Mouse (Mus musculus): ENCODE measurements around the gene Gm49450. TPM values are rescaled to one million over a fixed set of nuclear protein-coding genes. Genes with fewer than 3 reads are reported as not detected.

Gm49450 gene
- polyA plus RNA-seq, 1 experiment from 2014 or later = not detected

GRCm38 (mm10) chr15:98893940-98894745, 59.2 kb downstream of the Gm49450 start, which contains the start of gene Rhebl1:
Gene Rhebl1 (minus strand): TSS chr15:98894540.
- Histone ChIP-seq H3K4me2 (replicated peaks) (peak within 1 kb of the TSS; percentile 98), H3K27ac (no peak within 1 kb of the TSS), H3K4me1 (peaks cover 37% of the 10 kb centered on the region), H3K9ac (peak within 1 kb of the TSS; percentile 57), H3K36me3 (no peaks in the 10 kb centered on the region), H3K27me3 (peaks cover 83% of the 10 kb centered on the region), H3K4me3 (peak within 1 kb of the TSS; percentile 52), H3K9me3 (no peaks in the 10 kb centered on the region)
- no peak for ATAC-seq (ENCODE audit: insufficient number of reproducible peaks, insufficient read depth, low FRiP score, low TSS enrichment)
- 1% methylated on average over 77 of the region's 77 CpGs for WGBS

DNA sequence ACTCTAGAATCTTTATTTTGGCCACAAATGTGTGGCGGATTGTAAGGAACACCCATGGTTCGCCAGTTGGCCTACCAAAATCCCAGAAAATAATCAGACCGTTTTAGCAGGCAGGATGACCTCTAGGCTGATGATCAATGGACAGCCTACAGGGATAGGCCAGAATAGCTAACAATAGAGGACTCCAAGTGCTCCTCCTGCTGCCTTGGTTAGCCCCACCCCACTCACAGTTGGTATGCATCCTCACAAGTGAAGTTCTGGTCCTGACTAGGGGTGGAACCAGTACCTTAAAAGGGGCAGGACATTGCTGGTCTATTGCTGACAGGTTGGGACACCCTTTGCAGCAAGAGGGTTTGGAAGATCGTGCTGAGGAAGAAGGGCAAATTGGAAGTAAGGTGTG, 60.3 kb downstream of the Gm49450 start:
- H3K9ac ChIP-seq = no peak overlapping the region
- peaks cover 31% of the 10 kb centered on the region for H3K4me1 ChIP-seq
- 48% methylated on average over 4 of the region's 4 CpGs for WGBS
- H3K36me3 ChIP-seq = no peaks in the 10 kb centered on the region
- peaks cover 72% of the 10 kb centered on the region for H3K27me3 ChIP-seq
- no peak overlapping the region for H3K4me2 ChIP-seq (replicated peaks)
- H3K9me3 ChIP-seq = no peaks in the 10 kb centered on the region
- no peak for ATAC-seq (ENCODE audit: insufficient number of reproducible peaks, insufficient read depth, low FRiP score, low TSS enrichment)
- H3K27ac ChIP-seq = no peak overlapping the region
- 0 out of 2 replicates have a peak overlapping the region, but pooled peaks have one; percentile 5 for H3K4me3 ChIP-seq

GRCm38 (mm10) chr15:98891907-98892606, 61.3 kb downstream of the Gm49450 start:
- Histone ChIP-seq H3K4me1 (peaks cover 25% of the 10 kb centered on the region), H3K4me3 (no peak overlapping the region), H3K27ac (no peak overlapping the region), H3K4me2 (replicated peaks) (no peak overlapping the region), H3K36me3 (no peaks in the 10 kb centered on the region), H3K27me3 (peaks cover 62% of the 10 kb centered on the region), H3K9me3 (no peaks in the 10 kb centered on the region), H3K9ac (no peak overlapping the region)
- WGBS = 39% methylated on average over 6 of the region's 6 CpGs
- ATAC-seq (ENCODE audit: insufficient number of reproducible peaks, insufficient read depth, low FRiP score, low TSS enrichment) = 0 out of 2 replicates have a peak, but pooled peaks have one; percentile 17

DNA sequence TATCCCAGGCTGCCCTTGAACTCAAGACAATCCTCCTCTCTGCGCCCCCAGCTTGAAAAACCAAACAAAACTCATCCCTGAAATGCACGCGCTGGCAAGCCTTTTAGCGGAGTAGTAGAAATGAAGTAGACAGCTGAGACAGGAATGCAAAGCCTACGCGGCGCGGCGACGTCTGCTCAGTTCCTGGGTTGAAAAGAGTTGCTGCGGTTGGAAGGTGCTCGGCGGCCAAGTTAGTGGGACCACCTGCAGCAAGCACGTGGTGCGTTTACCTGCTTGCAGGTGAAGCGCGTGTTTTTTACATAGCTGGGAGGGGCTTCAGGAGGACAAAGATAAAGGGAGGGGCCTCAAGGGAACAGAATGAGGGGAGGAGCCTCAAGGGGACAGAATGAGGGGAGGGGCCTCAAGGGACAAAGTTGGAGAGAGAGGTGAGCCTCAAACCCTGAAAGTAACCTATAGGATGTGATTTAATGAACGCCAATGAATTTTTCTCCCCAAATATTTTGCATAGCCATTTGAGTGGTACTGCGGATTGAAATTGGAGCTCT, 62.1 kb downstream of the Gm49450 start:
- Histone ChIP-seq H3K4me3 (0 out of 2 replicates have a peak overlapping the region, but pooled peaks have one; percentile 7), H3K4me1 (peaks cover 25% of the 10 kb centered on the region), H3K27ac (no peak overlapping the region), H3K36me3 (no peaks in the 10 kb centered on the region), H3K27me3 (peaks cover 54% of the 10 kb centered on the region), H3K9me3 (no peaks in the 10 kb centered on the region), H3K4me2 (replicated peaks) (peak overlapping the region; percentile 24; the same call in 1 of the 2 replicates), H3K9ac (no peak overlapping the region)
- no peak for ATAC-seq (ENCODE audit: insufficient number of reproducible peaks, insufficient read depth, low FRiP score, low TSS enrichment)
- 9% methylated on average over 19 of the region's 19 CpGs for WGBS

DNA sequence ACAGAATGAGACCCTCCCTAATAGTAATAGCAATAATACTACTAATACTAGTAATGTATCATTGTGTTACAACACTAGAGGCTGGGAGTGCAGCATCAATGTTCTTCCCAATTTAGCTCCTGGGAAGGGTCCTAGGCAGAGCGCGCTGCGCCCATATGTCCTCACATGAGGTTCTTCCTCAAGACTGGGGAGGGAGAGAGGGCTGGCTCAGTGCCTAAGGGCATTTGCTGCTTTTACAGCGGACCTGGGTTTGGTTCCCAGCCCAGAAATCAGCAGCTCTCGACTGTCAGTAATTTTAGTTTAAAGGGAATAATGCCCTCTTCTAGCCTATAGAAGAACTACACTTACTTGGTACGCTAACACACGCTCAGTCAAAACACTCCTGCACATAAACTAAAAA, 65.8 kb downstream of the Gm49450 start:
- 79% methylated on average over 7 of the region's 7 CpGs for WGBS
- Histone ChIP-seq H3K9ac (no peak overlapping the region), H3K4me2 (replicated peaks) (no peak overlapping the region), H3K4me3 (no peak overlapping the region), H3K9me3 (no peaks in the 10 kb centered on the region), H3K27ac (peak overlapping the region; percentile 43; the same call in 1 of the 2 replicates), H3K4me1 (peaks cover 3% of the 10 kb centered on the region; the same call in 1 of the 2 replicates), H3K36me3 (no peaks in the 10 kb centered on the region), H3K27me3 (peaks cover 17% of the 10 kb centered on the region)
- ATAC-seq (ENCODE audit: insufficient number of reproducible peaks, insufficient read depth, low FRiP score, low TSS enrichment) = no peak

DNA sequence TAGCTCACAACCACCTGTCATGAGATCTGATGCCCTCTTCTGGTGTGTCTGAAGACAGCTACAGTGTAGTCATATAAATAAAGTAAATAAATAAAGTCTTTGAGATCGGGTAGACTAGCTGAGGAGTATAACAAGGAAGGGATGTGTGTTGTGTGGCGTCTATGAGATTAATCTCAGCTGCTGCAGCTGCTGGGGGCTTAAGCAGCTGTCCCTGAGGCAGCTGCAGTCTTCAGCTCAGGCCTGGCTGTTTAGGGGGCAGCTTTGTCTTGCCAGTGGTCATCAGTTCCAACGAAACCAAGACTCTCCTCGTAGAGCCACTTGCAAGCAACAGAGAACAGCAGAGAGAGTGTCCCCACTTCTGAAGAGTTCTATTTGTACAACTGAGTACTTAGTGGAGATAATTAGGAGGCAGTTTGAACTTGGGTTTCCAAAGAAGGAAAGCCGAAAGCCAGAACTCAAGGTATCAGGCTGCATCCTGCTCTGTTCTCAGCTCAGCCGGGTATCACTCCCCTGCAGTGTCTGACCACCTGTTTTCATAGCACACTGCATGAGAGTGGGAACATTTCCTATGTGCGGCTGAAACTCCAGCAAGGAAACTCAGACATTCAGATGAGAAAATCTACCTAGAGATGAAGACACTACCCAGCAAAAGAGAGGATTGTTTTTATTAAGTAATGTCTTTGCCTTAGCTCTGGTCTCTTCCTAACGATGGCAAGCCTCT, 66.5 kb downstream of the Gm49450 start:
- no peak overlapping the region for H3K4me2 ChIP-seq (replicated peaks)
- H3K4me1 ChIP-seq = peaks cover 5% of the 10 kb centered on the region; the same call in 1 of the 2 replicates
- ATAC-seq (ENCODE audit: insufficient number of reproducible peaks, insufficient read depth, low FRiP score, low TSS enrichment) = no peak
- WGBS = 58% methylated on average over 8 of the region's 8 CpGs
- peaks cover 10% of the 10 kb centered on the region for H3K27me3 ChIP-seq
- no peak overlapping the region for H3K9ac ChIP-seq
- no peak overlapping the region for H3K4me3 ChIP-seq
- peak overlapping the region; percentile 43; the same call in 1 of the 2 replicates for H3K27ac ChIP-seq
- H3K9me3 ChIP-seq = no peaks in the 10 kb centered on the region
- no peaks in the 10 kb centered on the region for H3K36me3 ChIP-seq

GRCm38 (mm10) chr15:98884106-98884505, 69.2 kb downstream of the Gm49450 start:
- Histone ChIP-seq H3K9me3 (no peaks in the 10 kb centered on the region), H3K36me3 (no peaks in the 10 kb centered on the region), H3K4me1 (peaks cover 13% of the 10 kb centered on the region; the same call in 1 of the 2 replicates), H3K27me3 (no peaks in the 10 kb centered on the region), H3K27ac (no peak overlapping the region), H3K9ac (no peak overlapping the region), H3K4me2 (replicated peaks) (no peak overlapping the region), H3K4me3 (no peak overlapping the region)
- ATAC-seq (ENCODE audit: insufficient number of reproducible peaks, insufficient read depth, low FRiP score, low TSS enrichment) = no peak
- 47% methylated on average over 1 of the region's 1 CpGs for WGBS

- H3K36me3 ChIP-seq = no peaks in the 10 kb centered on the region
- H3K4me2 ChIP-seq (replicated peaks) = no peak overlapping the region
- H3K27ac ChIP-seq = no peak overlapping the region
- no peaks in the 10 kb centered on the region for H3K27me3 ChIP-seq
- no peak overlapping the region for H3K9ac ChIP-seq
- H3K4me3 ChIP-seq = no peak overlapping the region
- H3K4me1 ChIP-seq = peaks cover 13% of the 10 kb centered on the region; the same call in 1 of the 2 replicates
- no peaks in the 10 kb centered on the region for H3K9me3 ChIP-seq
- no peak for ATAC-seq (ENCODE audit: insufficient number of reproducible peaks, insufficient read depth, low FRiP score, low TSS enrichment)
Observed at GRCm38 (mm10) chr15:98883661-98884060, 69.7 kb downstream of the Gm49450 start.

Other genes with a start within 250 kb of the Gm49450 start
- 1.1 and 1.2 TPM in 2 replicates for gene Ccdc65, start 245.3 kb downstream of the Gm49450 start, polyA plus RNA-seq (2016; fragmentation: Nextera tagmentation; extraction: Ambion mirVana)
- gene Fkbp11, start 225.4 kb downstream of the Gm49450 start, polyA plus RNA-seq (2016; fragmentation: Nextera tagmentation; extraction: Ambion mirVana) = 25.1 and 26.3 TPM in 2 replicates
- gene Arf3, start 190.3 kb downstream of the Gm49450 start, polyA plus RNA-seq (2016; fragmentation: Nextera tagmentation; extraction: Ambion mirVana) = 51.2 and 52.1 TPM in 2 replicates
- gene Wnt10b, start 175.4 kb downstream of the Gm49450 start, polyA plus RNA-seq (2016; fragmentation: Nextera tagmentation; extraction: Ambion mirVana) = 1.5 and 1.7 TPM in 2 replicates
- gene Wnt1, start 163.7 kb downstream of the Gm49450 start, polyA plus RNA-seq (2016; fragmentation: Nextera tagmentation; extraction: Ambion mirVana) = 0.13 and 0.38 TPM in 2 replicates
- 0.04 TPM in 1 of 2 replicates, not detected in the other for gene Ddn, start 144.1 kb downstream of the Gm49450 start, polyA plus RNA-seq (2016; fragmentation: Nextera tagmentation; extraction: Ambion mirVana)
- gene Prkag1, start 122.0 kb downstream of the Gm49450 start, polyA plus RNA-seq (2016; fragmentation: Nextera tagmentation; extraction: Ambion mirVana) = 85.9 and 87.1 TPM in 2 replicates
- gene Kmt2d, start 82.3 kb downstream of the Gm49450 start, polyA plus RNA-seq (2016; fragmentation: Nextera tagmentation; extraction: Ambion mirVana) = 12.9 and 14.2 TPM in 2 replicates
- gene Rhebl1, start 59.0 kb downstream of the Gm49450 start, polyA plus RNA-seq (2016; fragmentation: Nextera tagmentation; extraction: Ambion mirVana) = 19.3 and 20.7 TPM in 2 replicates
- 0.67 and 1.2 TPM in 2 replicates for gene Dhh, start 55.0 kb downstream of the Gm49450 start, polyA plus RNA-seq (2016; fragmentation: Nextera tagmentation; extraction: Ambion mirVana)
- 21.5 and 26.4 TPM in 2 replicates for gene Lmbr1l, start 35.3 kb downstream of the Gm49450 start, polyA plus RNA-seq (2016; fragmentation: Nextera tagmentation; extraction: Ambion mirVana)
- gene Tuba1b, start 19.0 kb downstream of the Gm49450 start, polyA plus RNA-seq (2016; fragmentation: Nextera tagmentation; extraction: Ambion mirVana) = 1,598 and 1,609 TPM in 2 replicates
- 2,353 and 2,615 TPM in 2 replicates for gene Tuba1a, start 152 bp upstream of the Gm49450 start, polyA plus RNA-seq (2016; fragmentation: Nextera tagmentation; extraction: Ambion mirVana)
- 98.8 and 103 TPM in 2 replicates for gene Tuba1c, start 76.3 kb upstream of the Gm49450 start, polyA plus RNA-seq (2016; fragmentation: Nextera tagmentation; extraction: Ambion mirVana)
- 35.6 and 50.9 TPM in 2 replicates for gene Prph, start 101.6 kb upstream of the Gm49450 start, polyA plus RNA-seq (2016; fragmentation: Nextera tagmentation; extraction: Ambion mirVana)
- 38.5 and 39.0 TPM in 2 replicates for gene Troap, start 121.0 kb upstream of the Gm49450 start, polyA plus RNA-seq (2016; fragmentation: Nextera tagmentation; extraction: Ambion mirVana)
- gene C1ql4, start 134.3 kb upstream of the Gm49450 start, polyA plus RNA-seq (2016; fragmentation: Nextera tagmentation; extraction: Ambion mirVana) = 0.42 and 0.46 TPM in 2 replicates
- 0.70 and 0.75 TPM in 2 replicates for gene Dnajc22, start 139.6 kb upstream of the Gm49450 start, polyA plus RNA-seq (2016; fragmentation: Nextera tagmentation; extraction: Ambion mirVana)
- 69.4 and 73.4 TPM in 2 replicates for gene Spats2, start 172.4 kb upstream of the Gm49450 start, polyA plus RNA-seq (2016; fragmentation: Nextera tagmentation; extraction: Ambion mirVana)

Measured in embryonic facial prominence, embryonic 12.5 days (tissue).